Mouse (Mus musculus): ENCODE measurements around the gene Smg1. TPM values are rescaled to one million over a fixed set of nuclear protein-coding genes. Genes with fewer than 3 reads are reported as not detected.
A peak's percentile ranks its signal among the peaks of the same experiment; 100 is the strongest.
"Not testable (repeated sequence)": the region's sequence is repeated elsewhere in the genome, so short reads cannot be mapped to it uniquely, and the experiment has no call there.

Gene Smg1
- polyA plus RNA-seq, 1 experiment from 2014 or later = 6.7 TPM

GRCm38 (mm10) chr7:118175821-118176355 lies 67.6 kb downstream of the Smg1 start:
- Histone ChIP-seq H3K4me2 (replicated peaks; ENCODE audit: low read depth) (no peak overlapping the region), H3K36me3 (ENCODE audit: control insufficient read depth, insufficient read depth) (peaks cover 47% of the 10 kb centered on the region), H3K9ac (ENCODE audit: low read depth, low read length) (no peak overlapping the region), H3K27ac (ENCODE audit: low read depth, low read length) (peak overlapping the region; percentile 31; the same call in 1 of the 2 replicates), H3K9me3 (ENCODE audit: control insufficient read depth) (no peaks in the 10 kb centered on the region), H3K4me3 (ENCODE audit: low read depth, low read length) (no peak overlapping the region), H3K27me3 (replicated peaks; ENCODE audit: control insufficient read depth, insufficient read depth, low read length) (no peaks in the 10 kb centered on the region), H3K4me1 (replicated peaks; ENCODE audit: control insufficient read depth, insufficient read depth, low read length) (no peaks in the 10 kb centered on the region)
- WGBS = 70% methylated on average over 1 of the region's 1 CpGs
- ATAC-seq = peak; percentile 64
- TF ChIP-seq CTCF (IDR thresholded peaks at IDR 0.05; ENCODE audit: low read depth) = no peak

GRCm38 (mm10) chr7:118170125-118170524 lies 73.3 kb downstream of the Smg1 start:
- 68% methylated on average over 2 of the region's 2 CpGs for WGBS
- H3K9me3 ChIP-seq (ENCODE audit: control insufficient read depth); H3K27ac ChIP-seq (ENCODE audit: low read depth, low read length); H3K4me2 ChIP-seq (replicated peaks; ENCODE audit: low read depth); H3K4me3 ChIP-seq (ENCODE audit: low read depth, low read length); H3K4me1 ChIP-seq (replicated peaks; ENCODE audit: control insufficient read depth, insufficient read depth, low read length); H3K27me3 ChIP-seq (replicated peaks; ENCODE audit: control insufficient read depth, insufficient read depth, low read length); H3K9ac ChIP-seq (ENCODE audit: low read depth, low read length); ATAC-seq: not testable (repeated sequence)
- H3K36me3 ChIP-seq (ENCODE audit: control insufficient read depth, insufficient read depth) = peaks cover 79% of the 10 kb centered on the region

- TF ChIP-seq CTCF (IDR thresholded peaks at IDR 0.05; ENCODE audit: low read depth) = no peak
- WGBS = 96% methylated on average over 8 of the region's 8 CpGs
These were observed 80.5 kb downstream of the Smg1 start for GRCm38 (mm10) chr7:118163006-118163405.

GRCm38 (mm10) chr7:118160121-118160520 lies 83.3 kb downstream of the Smg1 start:
- no peak overlapping the region for H3K27ac ChIP-seq (ENCODE audit: low read depth, low read length)
- H3K4me1 ChIP-seq (replicated peaks; ENCODE audit: control insufficient read depth, insufficient read depth, low read length) = no peaks in the 10 kb centered on the region
- no peak for TF ChIP-seq CTCF (IDR thresholded peaks at IDR 0.05; ENCODE audit: low read depth)
- WGBS = 86% methylated on average over 3 of the region's 3 CpGs
- no peak overlapping the region for H3K4me2 ChIP-seq (replicated peaks; ENCODE audit: low read depth)
- H3K9ac ChIP-seq (ENCODE audit: low read depth, low read length) = no peak overlapping the region
- ATAC-seq = no peak
- peaks cover 59% of the 10 kb centered on the region for H3K36me3 ChIP-seq (ENCODE audit: control insufficient read depth, insufficient read depth)
- H3K9me3 ChIP-seq (ENCODE audit: control insufficient read depth) = no peaks in the 10 kb centered on the region
- no peak overlapping the region for H3K4me3 ChIP-seq (ENCODE audit: low read depth, low read length)
- no peaks in the 10 kb centered on the region for H3K27me3 ChIP-seq (replicated peaks; ENCODE audit: control insufficient read depth, insufficient read depth, low read length)

More at GRCm38 (mm10) chr7:118163006-118163405, 80.5 kb downstream of the Smg1 start:
- Histone ChIP-seq H3K9ac (ENCODE audit: low read depth, low read length) (no peak overlapping the region), H3K4me3 (ENCODE audit: low read depth, low read length) (no peak overlapping the region), H3K27me3 (replicated peaks; ENCODE audit: control insufficient read depth, insufficient read depth, low read length) (no peaks in the 10 kb centered on the region), H3K4me1 (replicated peaks; ENCODE audit: control insufficient read depth, insufficient read depth, low read length) (no peaks in the 10 kb centered on the region), H3K4me2 (replicated peaks; ENCODE audit: low read depth) (no peak overlapping the region), H3K9me3 (ENCODE audit: control insufficient read depth) (no peaks in the 10 kb centered on the region), H3K27ac (ENCODE audit: low read depth, low read length) (no peak overlapping the region), H3K36me3 (ENCODE audit: control insufficient read depth, insufficient read depth) (peaks cover 62% of the 10 kb centered on the region)
- ATAC-seq = no peak

GRCm38 (mm10) chr7:118156461-118156860 lies 87.0 kb downstream of the Smg1 start:
- peaks cover 75% of the 10 kb centered on the region for H3K36me3 ChIP-seq (ENCODE audit: control insufficient read depth, insufficient read depth)
- no peaks in the 10 kb centered on the region for H3K4me1 ChIP-seq (replicated peaks; ENCODE audit: control insufficient read depth, insufficient read depth, low read length)
- H3K4me2 ChIP-seq (replicated peaks; ENCODE audit: low read depth) = no peak overlapping the region
- ATAC-seq = no peak
- no peak overlapping the region for H3K9ac ChIP-seq (ENCODE audit: low read depth, low read length)
- WGBS = 86% methylated on average over 7 of the region's 7 CpGs
- no peak for TF ChIP-seq CTCF (IDR thresholded peaks at IDR 0.05; ENCODE audit: low read depth)
- no peaks in the 10 kb centered on the region for H3K27me3 ChIP-seq (replicated peaks; ENCODE audit: control insufficient read depth, insufficient read depth, low read length)
- no peak overlapping the region for H3K4me3 ChIP-seq (ENCODE audit: low read depth, low read length)
- no peak overlapping the region for H3K27ac ChIP-seq (ENCODE audit: low read depth, low read length)
- no peaks in the 10 kb centered on the region for H3K9me3 ChIP-seq (ENCODE audit: control insufficient read depth)

GRCm38 (mm10) chr7:118154150-118154549 lies 89.3 kb downstream of the Smg1 start:
- peaks cover 76% of the 10 kb centered on the region for H3K36me3 ChIP-seq (ENCODE audit: control insufficient read depth, insufficient read depth)
- no peak overlapping the region for H3K4me3 ChIP-seq (ENCODE audit: low read depth, low read length)
- H3K27me3 ChIP-seq (replicated peaks; ENCODE audit: control insufficient read depth, insufficient read depth, low read length) = no peaks in the 10 kb centered on the region
- H3K9ac ChIP-seq (ENCODE audit: low read depth, low read length) = no peak overlapping the region
- no peak for TF ChIP-seq CTCF (IDR thresholded peaks at IDR 0.05; ENCODE audit: low read depth)
- 93% methylated on average over 6 of the region's 6 CpGs for WGBS
- ATAC-seq = no peak
- H3K9me3 ChIP-seq (ENCODE audit: control insufficient read depth) = no peaks in the 10 kb centered on the region
- H3K4me2 ChIP-seq (replicated peaks; ENCODE audit: low read depth) = no peak overlapping the region
- H3K4me1 ChIP-seq (replicated peaks; ENCODE audit: control insufficient read depth, insufficient read depth, low read length) = no peaks in the 10 kb centered on the region
- H3K27ac ChIP-seq (ENCODE audit: low read depth, low read length) = no peak overlapping the region

- Histone ChIP-seq H3K36me3 (ENCODE audit: control insufficient read depth, insufficient read depth) (peaks cover 68% of the 10 kb centered on the region), H3K4me2 (replicated peaks; ENCODE audit: low read depth) (no peak overlapping the region), H3K4me1 (replicated peaks; ENCODE audit: control insufficient read depth, insufficient read depth, low read length) (no peaks in the 10 kb centered on the region), H3K27me3 (replicated peaks; ENCODE audit: control insufficient read depth, insufficient read depth, low read length) (no peaks in the 10 kb centered on the region), H3K27ac (ENCODE audit: low read depth, low read length) (no peak overlapping the region), H3K9ac (ENCODE audit: low read depth, low read length) (no peak overlapping the region), H3K9me3 (ENCODE audit: control insufficient read depth) (no peaks in the 10 kb centered on the region), H3K4me3 (ENCODE audit: low read depth, low read length) (no peak overlapping the region)
- ATAC-seq = no peak
- 85% methylated on average over 3 of the region's 3 CpGs for WGBS
- TF ChIP-seq CTCF (IDR thresholded peaks at IDR 0.05; ENCODE audit: low read depth) = no peak
These were observed 99.9 kb downstream of the Smg1 start for GRCm38 (mm10) chr7:118143602-118144001.

All from intestine, postnatal 0 days (tissue).